Mouse (Mus musculus): Measurements from ENCODE around the gene Acbd4. TPM values are rescaled to one million over a fixed set of nuclear protein-coding genes. Genes with fewer than 3 reads are reported as not detected.

The Acbd4 gene
- total and polyA plus RNA-seq, 3 experiments = 16.6 to 18.3 TPM; not detected in 1

GRCm38 (mm10) chr11:103054798-103055197 lies 46.7 kb upstream of the Acbd4 start:
- H3K36me3 ChIP-seq (ENCODE audit: control insufficient read depth in 1 of 2, insufficient read depth in 2 of 2, low read length in 2 of 2) = peaks cover 0 to 27% of the 10 kb centered on the region in 2 experiments; a peak in 2 of 4 replicates
- peak; percentile 90 for DNase-seq (ENCODE audit: low read depth, low spot score)

GRCm38 (mm10) chr11:103056636-103057035 lies 44.8 kb upstream of the Acbd4 start:
- no peaks in the 10 kb centered on the region for H3K27me3 ChIP-seq (ENCODE audit: control insufficient read depth in 1 of 2, insufficient read depth in 2 of 2, low read length in 2 of 2)
- TF ChIP-seq POLR2AphosphoS2 (IDR thresholded peaks at IDR 0.05; ENCODE audit: low read length) (no peak), GATA1 (IDR thresholded peaks at IDR 0.05; ENCODE audit: low read depth, low read length) (no peak)
- no peak overlapping the region for H3K27ac ChIP-seq (ENCODE audit: control insufficient read depth, low read depth, low read length)
- H3K79me2 ChIP-seq (ENCODE audit: control insufficient read depth, insufficient read depth, low read length, poor library complexity) = no peaks in the 10 kb centered on the region; the same call in 1 of the 2 replicates
- H3K4me3 ChIP-seq (ENCODE audit: control insufficient read depth in 1 of 2, insufficient read depth in 1 of 2, low read depth in 2 of 2, low read length in 2 of 2) = no peak overlapping the region
- peaks cover 0 to 35% of the 10 kb centered on the region in 2 experiments; a peak in 2 of 4 replicates for H3K36me3 ChIP-seq (ENCODE audit: control insufficient read depth in 1 of 2, insufficient read depth in 2 of 2, low read length in 2 of 2)
- H3K9ac ChIP-seq (ENCODE audit: control insufficient read depth, low read depth, low read length, poor library complexity, severe bottlenecking) = no peak overlapping the region
- no peak for DNase-seq (ENCODE audit: low read depth, low spot score)
- no peaks in the 10 kb centered on the region for H3K4me1 ChIP-seq (ENCODE audit: control insufficient read depth in 1 of 2, insufficient read depth in 2 of 2, low read length in 2 of 2)
- no peaks in the 10 kb centered on the region for H3K9me3 ChIP-seq (replicated peaks; ENCODE audit: insufficient read depth, low read length)

More at GRCm38 (mm10) chr11:103054798-103055197, 46.7 kb upstream of the Acbd4 start:
- H3K27me3 ChIP-seq (ENCODE audit: control insufficient read depth in 1 of 2, insufficient read depth in 2 of 2, low read length in 2 of 2) = no peaks in the 10 kb centered on the region
- H3K4me1 ChIP-seq (ENCODE audit: control insufficient read depth in 1 of 2, insufficient read depth in 2 of 2, low read length in 2 of 2) = no peaks in the 10 kb centered on the region
- H3K27ac ChIP-seq (ENCODE audit: control insufficient read depth, low read depth, low read length) = no peak overlapping the region
- no peaks in the 10 kb centered on the region for H3K9me3 ChIP-seq (replicated peaks; ENCODE audit: insufficient read depth, low read length)
- H3K9ac ChIP-seq (ENCODE audit: control insufficient read depth, low read depth, low read length, poor library complexity, severe bottlenecking) = no peak overlapping the region
- H3K4me3 ChIP-seq (ENCODE audit: control insufficient read depth in 1 of 2, insufficient read depth in 1 of 2, low read depth in 2 of 2, low read length in 2 of 2) = no peak overlapping the region
- TF ChIP-seq ZC3H11A (IDR thresholded peaks at IDR 0.05; ENCODE audit: low read depth, low read length) = peak; percentile 36; the same call in 1 of the 2 replicates
- peak; percentile 58 to 91 (median 86) for TF ChIP-seq CTCF (IDR thresholded peaks at IDR 0.05 in 2 of 3, conservative IDR thresholded peaks at IDR 0.05 in 1 of 3; ENCODE audit: control insufficient read depth in 1 of 3, insufficient read depth in 1 of 3, low read depth in 2 of 3, low read length in 3 of 3, poor library complexity in 1 of 3, severe bottlenecking in 1 of 3)
- TF ChIP-seq SIN3A (IDR thresholded peaks at IDR 0.05; ENCODE audit: low read length) = 0 out of 2 replicates have a peak, but pooled peaks have one; percentile 12
- TF ChIP-seq RAD21 (IDR thresholded peaks at IDR 0.05; ENCODE audit: low read depth, low read length) = peak; percentile 63
- TF ChIP-seq SMC3 (IDR thresholded peaks at IDR 0.05; ENCODE audit: low read depth, low read length) = peak; percentile 80
- TF ChIP-seq TBP (IDR thresholded peaks at IDR 0.05; ENCODE audit: low read depth, low read length) = no peak
- TF ChIP-seq UBTF (IDR thresholded peaks at IDR 0.05; ENCODE audit: borderline replicate concordance, insufficient read depth, low read depth, low read length) = no peak
- H3K79me2 ChIP-seq (ENCODE audit: control insufficient read depth, insufficient read depth, low read length, poor library complexity) = no peaks in the 10 kb centered on the region; the same call in 1 of the 2 replicates

GRCm38 (mm10) chr11:103058499-103059085 lies 42.9 kb upstream of the Acbd4 start:
- Histone ChIP-seq H3K9me3 (replicated peaks; ENCODE audit: insufficient read depth, low read length) (no peaks in the 10 kb centered on the region), H3K27me3 (ENCODE audit: control insufficient read depth in 1 of 2, insufficient read depth in 2 of 2, low read length in 2 of 2) (no peaks in the 10 kb centered on the region), H3K36me3 (ENCODE audit: control insufficient read depth in 1 of 2, insufficient read depth in 2 of 2, low read length in 2 of 2) (peaks cover 0 to 43% of the 10 kb centered on the region in 2 experiments; a peak in 2 of 4 replicates), H3K79me2 (ENCODE audit: control insufficient read depth, insufficient read depth, low read length, poor library complexity) (no peaks in the 10 kb centered on the region), H3K4me1 (ENCODE audit: control insufficient read depth in 1 of 2, insufficient read depth in 2 of 2, low read length in 2 of 2) (no peaks in the 10 kb centered on the region), H3K9ac (ENCODE audit: control insufficient read depth, low read depth, low read length, poor library complexity, severe bottlenecking) (no peak overlapping the region), H3K27ac (ENCODE audit: control insufficient read depth, low read depth, low read length) (no peak overlapping the region), H3K4me3 (ENCODE audit: control insufficient read depth in 1 of 2, insufficient read depth in 1 of 2, low read depth in 2 of 2, low read length in 2 of 2) (no peak overlapping the region)
- no peak for DNase-seq (ENCODE audit: low read depth, low spot score)
- TF ChIP-seq TAL1 (IDR thresholded peaks at IDR 0.05; ENCODE audit: low read length) (no peak), POLR2A (IDR thresholded peaks at IDR 0.05; ENCODE audit: control insufficient read depth in 1 of 2, insufficient read depth in 1 of 2, low read depth in 1 of 2, low read length in 2 of 2, poor library complexity in 1 of 2) (no peak), ZMIZ1 (IDR thresholded peaks at IDR 0.05; ENCODE audit: low read depth, low read length) (no peak), NELFE (IDR thresholded peaks at IDR 0.05; ENCODE audit: low read depth, low read length) (no peak), MAX (IDR thresholded peaks at IDR 0.05; ENCODE audit: low read length) (no peak), CHD2 (IDR thresholded peaks at IDR 0.05; ENCODE audit: low read length) (no peak), ZNF384 (IDR thresholded peaks at IDR 0.05; ENCODE audit: low read depth, low read length) (no peak), SIN3A (IDR thresholded peaks at IDR 0.05; ENCODE audit: low read length) (no peak), EP300 (IDR thresholded peaks at IDR 0.05; ENCODE audit: low read depth in 1 of 2, low read length in 2 of 2) (no peak), HCFC1 (IDR thresholded peaks at IDR 0.05; ENCODE audit: low read depth, low read length) (no peak), CTCF (IDR thresholded peaks at IDR 0.05 in 2 of 3, conservative IDR thresholded peaks at IDR 0.05 in 1 of 3; ENCODE audit: control insufficient read depth in 1 of 3, insufficient read depth in 1 of 3, low read depth in 2 of 3, low read length in 3 of 3, poor library complexity in 1 of 3, severe bottlenecking in 1 of 3) (no peak)

Measured in MEL (cell line).